In the genomic region with DNA sequence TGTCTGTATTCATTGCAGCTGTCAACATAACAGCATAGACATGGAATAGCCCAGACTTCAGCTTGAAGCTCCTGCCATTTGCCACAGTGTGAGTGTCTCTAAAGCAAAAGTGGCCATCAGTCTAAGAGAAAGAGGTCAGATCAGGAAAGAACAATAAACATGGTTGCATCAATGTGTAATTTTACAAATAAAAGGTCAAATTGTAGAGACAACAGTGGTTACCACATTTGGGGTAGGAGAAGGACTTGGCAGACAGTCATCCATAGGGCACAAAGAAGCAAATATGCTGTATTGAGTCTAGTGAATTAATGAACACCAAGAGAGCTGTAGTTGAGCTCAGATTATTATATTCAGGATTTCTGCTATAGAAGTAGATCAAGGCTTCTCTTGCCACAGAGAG, we compare ENCODE assay signal across 17 mouse cellular contexts.
"Had no signal": no experiment of that assay in that cellular context is flagged by ENCODE, and none has a peak within 500 bp of the region (broad histone marks: within the 10 kb centered on the region; RNA-seq: fewer than 3 reads in every experiment).

No protein-coding gene starts in this region.

- H3K36me3 ChIP-seq: lung, embryonic 15.5 days; midbrain, embryonic 13.5 days; midbrain, embryonic 15.5 days; neural tube, embryonic 12.5 days had no signal

- ATAC-seq: lung, postnatal 0 days; midbrain, embryonic 13.5 days; midbrain, embryonic 15.5 days had no signal

- H3K27me3 ChIP-seq: lung, embryonic 15.5 days; megakaryocyte, embryonic 14.5 days; midbrain, embryonic 13.5 days; midbrain, embryonic 15.5 days; neural tube, embryonic 12.5 days; stomach, embryonic 15.5 days had no signal

- H3K9me3 ChIP-seq: lung, embryonic 15.5 days; megakaryocyte, embryonic 14.5 days; midbrain, embryonic 13.5 days; midbrain, embryonic 15.5 days; neural tube, embryonic 12.5 days; stomach, embryonic 15.5 days had no signal

- H3K27ac ChIP-seq: lung, embryonic 15.5 days; macrophage; midbrain, embryonic 13.5 days; midbrain, embryonic 15.5 days; neural tube, embryonic 12.5 days; stomach, embryonic 15.5 days; stomach, postnatal 0 days had no signal

- H3K4me1 ChIP-seq: megakaryocyte, embryonic 14.5 days; midbrain, embryonic 13.5 days; midbrain, embryonic 15.5 days; neural tube, embryonic 12.5 days; stomach, embryonic 15.5 days had no signal

- H3K4me2 ChIP-seq: lung, embryonic 15.5 days; midbrain, embryonic 11.5 days; midbrain, embryonic 13.5 days; midbrain, embryonic 15.5 days; neural tube, embryonic 12.5 days; stomach, embryonic 15.5 days had no signal

- H3K4me3 ChIP-seq: lung, embryonic 15.5 days; megakaryocyte, embryonic 14.5 days; midbrain, embryonic 13.5 days; midbrain, embryonic 15.5 days; neural tube, embryonic 12.5 days; stomach, embryonic 15.5 days had no signal

- DNase-seq: lung, adult 2 months; lung, postnatal 14 days; lung, postnatal 36 days; right cerebral cortex, postnatal 14 days; thymus, adult 2 months; thymus, postnatal 25 days; thymus, postnatal 4 days had no signal

- H3K9ac ChIP-seq: lung, embryonic 15.5 days; midbrain, embryonic 13.5 days; midbrain, embryonic 15.5 days; neural tube, embryonic 12.5 days; stomach, embryonic 15.5 days had no signal
